Mouse (Mus musculus) cerebellum, postnatal 10 days (tissue): ENCODE measurements around the gene Olfr671.
"Not testable (repeated sequence)": the region's sequence is repeated elsewhere in the genome, so short reads cannot be mapped to it uniquely, and the experiment has no call there.

Experiments used
- DNase-seq, 2 experiments: peaks; one replicate each; pipeline ENCODE4 v3.0.0; 2021; ENCODE audit warnings: mixed read lengths in 2 of 2

Gene Olfr671

GRCm38 (mm10) chr7:104979026-104979425 is at the start of gene Olfr671:
TSS of gene Olfr671 (minus strand) at chr7:104979126.
- no peak for DNase-seq

- no peak for DNase-seq
Measured at GRCm38 (mm10) chr7:105028360-105028759, 49.4 kb upstream of the Olfr671 start, which contains the start of gene Olfr675. TSS of gene Olfr675 (minus strand) at chr7:105028460.

- no peak for DNase-seq
Measured at GRCm38 (mm10) chr7:105022530-105022929, 43.6 kb upstream of the Olfr671 start.

- no peak for DNase-seq
Measured at GRCm38 (mm10) chr7:105001929-105002328, 23.0 kb upstream of the Olfr671 start, which contains the start of gene Olfr672. TSS of gene Olfr672 (minus strand) at chr7:105002029.

- DNase-seq, result not testable (repeated sequence)
Measured at GRCm38 (mm10) chr7:104972507-104972906, 6.4 kb downstream of the Olfr671 start.

- no peak for DNase-seq
Measured at GRCm38 (mm10) chr7:104962520-104962919, 16.4 kb downstream of the Olfr671 start, which contains the start of gene Olfr670. TSS of gene Olfr670 (minus strand) at chr7:104962620.

- not testable (repeated sequence) for DNase-seq
Measured at GRCm38 (mm10) chr7:104950234-104950633, 28.7 kb downstream of the Olfr671 start.

GRCm38 (mm10) chr7:104933940-104934339 is 45.0 kb downstream of the Olfr671 start, which contains the start of gene Olfr669:
TSS of gene Olfr669 (plus strand) at chr7:104934240.
- DNase-seq, result no peak

GRCm38 (mm10) chr7:104927957-104928356 is 51.0 kb downstream of the Olfr671 start, which contains the start of gene Olfr668:
TSS of gene Olfr668 (minus strand) at chr7:104928057.
- DNase-seq, result no peak
